Comparison of ENCODE assay signal across 10 mouse cellular contexts in the genomic region with DNA sequence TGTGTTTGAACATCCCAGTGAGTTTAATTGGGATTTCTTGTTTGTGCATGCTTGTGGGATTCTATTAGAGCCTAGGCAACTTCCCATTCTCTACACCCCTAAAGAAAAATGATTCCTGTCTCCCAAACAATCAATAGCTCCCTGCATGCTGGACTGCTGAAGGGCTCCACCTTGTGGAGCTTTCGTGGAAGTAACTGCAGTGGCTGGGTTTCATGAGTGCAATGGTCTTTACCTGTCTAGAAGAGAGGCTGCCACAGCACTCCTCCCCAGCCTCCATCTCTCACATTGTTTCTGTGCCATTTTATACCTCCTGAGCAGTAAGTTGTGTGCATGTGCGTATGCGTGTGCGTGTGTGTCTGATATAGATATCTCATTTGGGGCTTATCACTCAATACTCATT. TPM values are rescaled to one million over a fixed set of nuclear protein-coding genes. Genes with fewer than 3 reads are reported as not detected.
DNase-seq lines count a peak whose midpoint lies in the region; ATAC-seq and TF ChIP-seq lines count a peak whose summit lies in the region.
"Had no signal": no experiment of that assay in that cellular context is flagged by ENCODE, and none has a peak within 500 bp of the region (broad histone marks: within the 10 kb centered on the region; RNA-seq: fewer than 3 reads in every experiment).

No protein-coding gene starts in this region.

- 0 out of 2 replicates have a peak, but pooled peaks have one; percentile 13 for TF ChIP-seq EP300 in liver, embryonic 14.5 days (IDR thresholded peaks at IDR 0.05; ENCODE audit: low read depth)

- H3K9ac ChIP-seq in forebrain, embryonic 13.5 days: no peak overlapping the region
- H3K9ac ChIP-seq in hindbrain, postnatal 0 days (replicated peaks; ENCODE audit: low read length): no peak overlapping the region
- no peak overlapping the region for H3K9ac ChIP-seq in liver, embryonic 14.5 days (replicated peaks)
- H3K9ac ChIP-seq: stomach, embryonic 15.5 days had no signal

- H3K27ac ChIP-seq in forebrain, embryonic 10.5 days: no peak overlapping the region
- no peak overlapping the region for H3K27ac ChIP-seq in forebrain, embryonic 13.5 days
- no peak overlapping the region for H3K27ac ChIP-seq in hindbrain, postnatal 0 days
- no peak overlapping the region for H3K27ac ChIP-seq in liver, embryonic 14.5 days
- H3K27ac ChIP-seq: stomach, embryonic 15.5 days had no signal

- no peak overlapping the region for H3K4me2 ChIP-seq in forebrain, embryonic 13.5 days
- H3K4me2 ChIP-seq in hindbrain, postnatal 0 days (ENCODE audit: low read depth, low read length): no peak overlapping the region
- H3K4me2 ChIP-seq in liver, embryonic 14.5 days (ENCODE audit: low read depth): no peak overlapping the region
- H3K4me2 ChIP-seq: stomach, embryonic 15.5 days had no signal

- H3K36me3 ChIP-seq in forebrain, embryonic 10.5 days (replicated peaks): no peaks in the 10 kb centered on the region
- no peaks in the 10 kb centered on the region for H3K36me3 ChIP-seq in forebrain, embryonic 13.5 days (ENCODE audit: poor library complexity, severe bottlenecking)
- no peaks in the 10 kb centered on the region for H3K36me3 ChIP-seq in hindbrain, postnatal 0 days (ENCODE audit: insufficient read depth, low read length)
- no peaks in the 10 kb centered on the region for H3K36me3 ChIP-seq in liver, embryonic 14.5 days (replicated peaks; ENCODE audit: control insufficient read depth, insufficient read depth, low read depth)
- H3K36me3 ChIP-seq: stomach, embryonic 15.5 days had no signal

- 32% methylated on average over 4 of the region's 4 CpGs for WGBS in forebrain, embryonic 10.5 days
- WGBS in forebrain, embryonic 13.5 days: 35% methylated on average over 4 of the region's 4 CpGs
- WGBS in hindbrain, postnatal 0 days: 34% methylated on average over 4 of the region's 4 CpGs
- 13% methylated on average over 4 of the region's 4 CpGs for WGBS in liver, embryonic 14.5 days (ENCODE audit: insufficient replicate concordance)

- H3K27me3 ChIP-seq in forebrain, embryonic 10.5 days (ENCODE audit: poor library complexity, severe bottlenecking): no peaks in the 10 kb centered on the region
- no peaks in the 10 kb centered on the region; the same call in 1 of the 2 replicates for H3K27me3 ChIP-seq in forebrain, embryonic 13.5 days
- no peaks in the 10 kb centered on the region for H3K27me3 ChIP-seq in hindbrain, postnatal 0 days (ENCODE audit: insufficient read depth, low read length)
- no peaks in the 10 kb centered on the region; the same call in 1 of the 2 replicates for H3K27me3 ChIP-seq in liver, embryonic 14.5 days (ENCODE audit: control insufficient read depth, insufficient read depth, low read length)
- H3K27me3 ChIP-seq: stomach, embryonic 15.5 days had no signal

- no peaks in the 10 kb centered on the region for H3K9me3 ChIP-seq in forebrain, embryonic 10.5 days
- H3K9me3 ChIP-seq in forebrain, embryonic 13.5 days (replicated peaks): no peaks in the 10 kb centered on the region
- no peaks in the 10 kb centered on the region for H3K9me3 ChIP-seq in hindbrain, postnatal 0 days (ENCODE audit: low read length)
- no peaks in the 10 kb centered on the region for H3K9me3 ChIP-seq in liver, embryonic 14.5 days (ENCODE audit: control insufficient read depth, low read length)
- H3K9me3 ChIP-seq: stomach, embryonic 15.5 days had no signal

- no peak overlapping the region for H3K4me3 ChIP-seq in forebrain, embryonic 10.5 days
- H3K4me3 ChIP-seq in forebrain, embryonic 13.5 days: no peak overlapping the region
- H3K4me3 ChIP-seq in hindbrain, postnatal 0 days (ENCODE audit: low read length): no peak overlapping the region
- no peak overlapping the region for H3K4me3 ChIP-seq in liver, embryonic 14.5 days (ENCODE audit: insufficient read depth in 1 of 2, low read depth in 2 of 2, low read length in 2 of 2)
- H3K4me3 ChIP-seq: stomach, embryonic 15.5 days had no signal

- H3K4me1 ChIP-seq in forebrain, embryonic 10.5 days: no peaks in the 10 kb centered on the region
- no peaks in the 10 kb centered on the region for H3K4me1 ChIP-seq in forebrain, embryonic 13.5 days
- H3K4me1 ChIP-seq in hindbrain, postnatal 0 days (ENCODE audit: insufficient read depth, low read length): no peaks in the 10 kb centered on the region
- no peaks in the 10 kb centered on the region for H3K4me1 ChIP-seq in liver, embryonic 14.5 days (replicated peaks; ENCODE audit: control insufficient read depth in 2 of 2, insufficient read depth in 2 of 2, low read length in 1 of 2)
- H3K4me1 ChIP-seq: stomach, embryonic 15.5 days had no signal

- no peak for ATAC-seq in forebrain, embryonic 13.5 days
- peak; percentile 63; the same call in 1 of the 2 replicates for ATAC-seq in hindbrain, postnatal 0 days
- ATAC-seq in liver, embryonic 14.5 days (ENCODE audit: insufficient read depth): no peak

- TF ChIP-seq CTCF in hindbrain, postnatal 0 days (IDR thresholded peaks at IDR 0.05; ENCODE audit: low read depth): peak; percentile 89
- peak; percentile 81 for TF ChIP-seq CTCF in liver, embryonic 14.5 days (IDR thresholded peaks at IDR 0.05; ENCODE audit: low read depth)

- peak; percentile 37 for DNase-seq in forebrain, embryonic 10.5 days (ENCODE audit: extremely low spot score, low spot score)
- DNase-seq in 416B (ENCODE audit: low read depth): peak; percentile 56
- peak; percentile 46 for DNase-seq in adrenal gland, postnatal 25 days
- peak; percentile 49 for DNase-seq in embryo, embryonic 9.5 days (ENCODE audit: extremely low spot score)
- peak; percentile 84 for DNase-seq in hindbrain, postnatal 0 days (ENCODE audit: low spot score)
- peak; percentile 16 to 42 (median 27) for DNase-seq in liver, embryonic 14.5 days (ENCODE audit: low read depth in 3 of 3, low spot score in 3 of 3)
- DNase-seq in retina, postnatal 7 days (ENCODE audit: low read depth, low spot score): peak; percentile 43

RNA-seq across cellular contexts. Expression of a gene that starts 6.0 kb away (rescaled TPM):
- polyA plus RNA-seq in forebrain, embryonic 10.5 days (2016; fragmentation: Nextera tagmentation; extraction: Ambion mirVana): not detected in 2 replicates
- polyA plus RNA-seq in forebrain, embryonic 13.5 days (2015; fragmentation: Nextera tagmentation; extraction: Ambion mirVana): not detected in 2 replicates
- not detected in 2 replicates for total RNA-seq in adrenal gland, postnatal 25 days (2021)
- not detected in 2 replicates for total RNA-seq in hindbrain, postnatal 0 days (2014; rRNA removed)
- not detected in 2 replicates for polyA plus RNA-seq in hindbrain, postnatal 0 days (2015; fragmentation: Nextera tagmentation; extraction: Ambion mirVana)
- not detected in 2 replicates for polyA plus RNA-seq in liver, embryonic 14.5 days (2012; rRNA removed)
- polyA plus RNA-seq in liver, embryonic 14.5 days (2014; fragmentation: Nextera tagmentation; extraction: Ambion mirVana): not detected in 2 replicates
- total RNA-seq: layer of hippocampus, adult 8-10 months had no signal
- polyA plus RNA-seq: stomach, embryonic 15.5 days had no signal

RNA-seq across cellular contexts. Expression of a gene that starts 18.5 kb away (rescaled TPM):
- 30.7 and 36.5 TPM in 2 replicates for polyA plus RNA-seq in forebrain, embryonic 10.5 days (2016; fragmentation: Nextera tagmentation; extraction: Ambion mirVana)
- polyA plus RNA-seq in forebrain, embryonic 13.5 days (2015; fragmentation: Nextera tagmentation; extraction: Ambion mirVana): 155 and 172 TPM in 2 replicates
- total RNA-seq in adrenal gland, postnatal 25 days (2021): 1.3 and 2.0 TPM in 2 replicates
- 132 and 149 TPM in 2 replicates for total RNA-seq in hindbrain, postnatal 0 days (2014; rRNA removed)
- polyA plus RNA-seq in hindbrain, postnatal 0 days (2015; fragmentation: Nextera tagmentation; extraction: Ambion mirVana): 84.6 and 90.0 TPM in 2 replicates
- polyA plus RNA-seq in liver, embryonic 14.5 days (2012; rRNA removed): 65.0 and 73.5 TPM in 2 replicates
- 54.9 and 68.6 TPM in 2 replicates for polyA plus RNA-seq in liver, embryonic 14.5 days (2014; fragmentation: Nextera tagmentation; extraction: Ambion mirVana)

RNA-seq across cellular contexts. Expression of a gene that starts 48.5 kb away (rescaled TPM):
- 34.6 and 34.9 TPM in 2 replicates for polyA plus RNA-seq in forebrain, embryonic 10.5 days (2016; fragmentation: Nextera tagmentation; extraction: Ambion mirVana)
- polyA plus RNA-seq in forebrain, embryonic 13.5 days (2015; fragmentation: Nextera tagmentation; extraction: Ambion mirVana): 36.9 and 43.5 TPM in 2 replicates
- 142 and 170 TPM in 2 replicates for total RNA-seq in adrenal gland, postnatal 25 days (2021)
- total RNA-seq in hindbrain, postnatal 0 days (2014; rRNA removed): 57.9 and 60.6 TPM in 2 replicates
- 31.6 TPM in 2 replicates for polyA plus RNA-seq in hindbrain, postnatal 0 days (2015; fragmentation: Nextera tagmentation; extraction: Ambion mirVana)
- 14.6 and 20.3 TPM in 2 replicates for polyA plus RNA-seq in liver, embryonic 14.5 days (2012; rRNA removed)
- 27.2 and 30.4 TPM in 2 replicates for polyA plus RNA-seq in liver, embryonic 14.5 days (2014; fragmentation: Nextera tagmentation; extraction: Ambion mirVana)

Comparison
In these comparisons a context has a peak if more than half of its experiments do, and no peak if none do; other contexts are left out.
1. DNase-seq: peak in every context shown above with its lines; median percentile 84 in hindbrain, postnatal 0 days; 56 in 416B; 49 in embryo, embryonic 9.5 days; 46 in adrenal gland, postnatal 25 days; 43 in retina, postnatal 7 days; 37 in forebrain, embryonic 10.5 days; 27 in liver, embryonic 14.5 days.